Mouse (Mus musculus) inflammation-experienced regulatory T-cells, adult 16 weeks (primary cell): Measurements from ENCODE around the gene Dnajc22. TPM values are rescaled to one million over a fixed set of nuclear protein-coding genes. Genes with fewer than 3 reads are reported as not detected.

Experiments used
- polyA plus RNA-seq: library from polyadenylated mRNA; unstranded; fragments of 100-300 nt; shearing (Covaris generic); gene quantifications from one replicate; pipeline ENCODE4 v1.2.1, GENCODE M21; 2017

Gene Dnajc22
- polyA plus RNA-seq: not detected

GRCm38 (mm10) chr15:99092870-99093269, at the start of gene Dnajc22:
Gene Dnajc22, plus strand, starts transcription at chr15:99093170.

GRCm38 (mm10) chr15:99055040-99055439, 37.9 kb upstream of the Dnajc22 start, which contains the start of gene Prph:
Gene Prph, plus strand, starts transcription at chr15:99055174.

GRCm38 (mm10) chr15:99074019-99074599, 18.9 kb upstream of the Dnajc22 start, which contains the start of gene Troap:
Gene Troap, plus strand, starts transcription at chr15:99074575.

GRCm38 (mm10) chr15:99087253-99088075, 5.5 kb upstream of the Dnajc22 start, which contains the start of gene C1ql4:
Gene C1ql4, minus strand, starts transcription at chr15:99087817.

GRCm38 (mm10) chr15:99125711-99126080, 32.7 kb downstream of the Dnajc22 start, which contains the start of gene Spats2:
Gene Spats2, plus strand, starts transcription at chr15:99125916.

Other genes with a start within 250 kb of the Dnajc22 start
- gene Kmt2d, start 222.0 kb upstream of the Dnajc22 start, polyA plus RNA-seq: 24.0 TPM
- 17.4 TPM for gene Rhebl1, start 198.6 kb upstream of the Dnajc22 start, polyA plus RNA-seq
- not detected for gene Dhh, start 194.6 kb upstream of the Dnajc22 start, polyA plus RNA-seq
- gene Lmbr1l, start 174.9 kb upstream of the Dnajc22 start, polyA plus RNA-seq: 65.8 TPM
- gene Tuba1b, start 158.6 kb upstream of the Dnajc22 start, polyA plus RNA-seq: 524 TPM
- not detected for gene Gm49450, start 139.6 kb upstream of the Dnajc22 start, polyA plus RNA-seq
- 198 TPM for gene Tuba1a, start 139.5 kb upstream of the Dnajc22 start, polyA plus RNA-seq
- gene Tuba1c, start 63.3 kb upstream of the Dnajc22 start, polyA plus RNA-seq: 69.2 TPM
- not detected for gene Prph, start 38.0 kb upstream of the Dnajc22 start, polyA plus RNA-seq
- 1.5 TPM for gene Troap, start 18.6 kb upstream of the Dnajc22 start, polyA plus RNA-seq
- not detected for gene C1ql4, start 5.4 kb upstream of the Dnajc22 start, polyA plus RNA-seq
- not detected for gene Spats2, start 32.7 kb downstream of the Dnajc22 start, polyA plus RNA-seq
- gene Kcnh3, start 131.7 kb downstream of the Dnajc22 start, polyA plus RNA-seq: 1.4 TPM
- gene Mcrs1, start 158.8 kb downstream of the Dnajc22 start, polyA plus RNA-seq: 116 TPM
- gene Prpf40b, start 201.9 kb downstream of the Dnajc22 start, polyA plus RNA-seq: 16.6 TPM
- 0.27 TPM for gene Fam186b, start 202.7 kb downstream of the Dnajc22 start, polyA plus RNA-seq